Mouse (Mus musculus): Measurements from ENCODE around the gene Rhof.

The Rhof gene

DNA sequence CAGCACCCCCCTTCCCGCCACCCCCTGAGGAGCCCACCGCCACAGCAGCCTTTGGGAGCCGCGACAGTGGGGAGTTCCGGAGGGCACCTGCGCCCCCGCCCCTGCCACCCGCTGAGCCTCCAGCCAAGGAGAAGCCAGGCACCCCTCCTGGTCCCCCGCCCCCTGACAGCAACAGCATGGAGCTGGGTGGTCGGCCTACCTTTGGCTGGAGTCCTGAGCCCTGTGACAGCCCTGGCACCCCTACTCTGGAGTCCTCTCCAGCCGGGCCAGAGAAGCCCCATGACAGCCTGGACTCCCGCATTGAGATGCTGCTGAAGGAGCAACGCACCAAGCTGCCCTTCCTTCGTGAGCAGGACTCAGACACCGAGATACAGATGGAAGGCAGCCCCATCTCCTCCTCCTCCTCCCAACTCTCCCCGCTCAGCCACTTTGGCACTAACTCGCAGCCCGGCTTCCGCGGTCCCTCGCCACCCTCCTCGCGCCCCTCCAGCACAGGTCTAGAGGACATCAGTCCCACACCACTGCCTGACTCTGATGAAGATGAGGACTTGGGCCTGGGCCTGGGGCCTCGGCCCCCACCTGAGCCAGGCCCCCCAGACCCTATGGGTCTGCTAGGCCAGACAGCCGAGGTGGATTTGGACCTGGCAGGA lies 15.7 kb upstream of the Rhof start:
- DNase-seq (ENCODE audit: low read depth), result no peak

DNA sequence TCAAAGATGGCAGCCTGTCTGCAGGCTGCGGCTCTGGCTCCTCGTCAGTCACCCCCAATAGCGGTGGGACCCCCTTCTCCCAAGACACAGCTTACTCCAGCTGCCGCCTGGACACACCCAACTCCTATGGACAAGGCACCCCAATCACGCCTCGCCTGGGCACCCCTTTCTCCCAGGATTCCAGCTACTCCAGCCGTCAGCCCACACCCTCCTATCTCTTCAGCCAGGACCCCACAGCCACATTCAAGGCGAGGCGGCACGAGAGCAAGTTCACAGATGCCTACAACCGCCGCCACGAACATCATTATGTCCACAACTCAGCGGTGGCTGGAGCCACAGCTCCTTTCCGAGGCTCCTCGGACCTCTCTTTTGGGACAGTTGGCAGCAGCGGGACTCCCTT lies 15.1 kb upstream of the Rhof start:
- DNase-seq (ENCODE audit: low read depth), result no peak

DNA sequence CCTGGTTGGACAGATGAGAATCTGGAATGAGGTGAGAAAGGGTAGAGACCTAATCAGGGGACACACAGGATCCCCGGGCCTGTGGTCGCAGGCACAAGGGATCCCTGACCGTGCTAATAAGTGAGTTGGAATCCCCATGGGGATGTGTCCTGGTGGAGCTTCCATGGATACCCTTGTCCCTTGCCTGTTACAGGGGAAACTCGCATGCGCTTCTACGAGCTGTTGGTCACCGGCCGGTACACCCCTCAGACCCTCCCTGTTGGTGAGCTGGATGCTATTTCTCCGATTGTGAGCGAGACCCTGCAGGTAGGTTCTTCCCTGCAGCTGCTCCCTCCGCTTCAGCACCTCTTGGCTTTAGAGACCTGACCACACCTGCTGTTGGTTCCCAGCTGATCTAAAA lies 13.9 kb upstream of the Rhof start:
- no peak for DNase-seq (ENCODE audit: low read depth)

DNA sequence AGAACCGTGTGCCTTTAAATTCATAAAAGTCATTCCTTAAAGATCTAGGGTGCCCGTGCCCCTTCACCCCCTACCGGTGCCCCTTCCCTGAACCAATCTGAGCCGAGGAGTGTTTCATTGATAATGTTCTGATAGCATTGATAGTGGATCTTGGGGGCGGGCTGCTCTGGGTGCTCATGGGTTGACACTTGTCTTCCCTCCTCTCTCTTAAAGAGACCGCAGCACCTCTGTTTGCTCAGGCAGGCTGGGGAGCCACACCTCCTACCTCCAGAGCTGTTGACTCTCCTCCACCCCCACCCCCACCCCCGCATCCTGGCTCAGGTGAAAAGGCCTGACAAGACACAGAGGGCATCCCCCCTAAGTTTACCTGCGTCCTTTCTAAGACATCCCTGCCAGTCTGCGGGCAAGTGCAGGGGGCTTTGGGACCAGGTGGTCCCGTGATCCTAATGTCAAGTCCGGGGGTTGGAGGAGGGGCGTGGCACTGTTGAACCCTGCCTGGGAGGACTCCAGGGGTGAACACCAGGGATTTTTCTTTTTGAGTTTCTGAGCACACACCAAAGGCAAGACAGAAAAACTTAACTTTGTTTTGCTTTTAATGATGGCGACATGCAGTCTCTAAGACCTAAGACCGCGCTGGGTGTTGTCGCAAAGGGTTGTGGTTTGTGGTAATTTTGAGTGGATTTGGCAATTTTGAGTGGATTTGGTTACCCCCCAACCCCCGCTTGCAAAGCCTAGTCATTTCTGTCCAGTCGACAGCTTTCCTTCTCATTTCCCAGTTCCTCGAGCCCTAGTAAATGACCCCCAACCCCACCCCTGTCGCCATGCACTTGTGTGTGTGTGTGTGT lies 12.5 kb upstream of the Rhof start:
- peak; percentile 63 for DNase-seq (ENCODE audit: low read depth)

DNA sequence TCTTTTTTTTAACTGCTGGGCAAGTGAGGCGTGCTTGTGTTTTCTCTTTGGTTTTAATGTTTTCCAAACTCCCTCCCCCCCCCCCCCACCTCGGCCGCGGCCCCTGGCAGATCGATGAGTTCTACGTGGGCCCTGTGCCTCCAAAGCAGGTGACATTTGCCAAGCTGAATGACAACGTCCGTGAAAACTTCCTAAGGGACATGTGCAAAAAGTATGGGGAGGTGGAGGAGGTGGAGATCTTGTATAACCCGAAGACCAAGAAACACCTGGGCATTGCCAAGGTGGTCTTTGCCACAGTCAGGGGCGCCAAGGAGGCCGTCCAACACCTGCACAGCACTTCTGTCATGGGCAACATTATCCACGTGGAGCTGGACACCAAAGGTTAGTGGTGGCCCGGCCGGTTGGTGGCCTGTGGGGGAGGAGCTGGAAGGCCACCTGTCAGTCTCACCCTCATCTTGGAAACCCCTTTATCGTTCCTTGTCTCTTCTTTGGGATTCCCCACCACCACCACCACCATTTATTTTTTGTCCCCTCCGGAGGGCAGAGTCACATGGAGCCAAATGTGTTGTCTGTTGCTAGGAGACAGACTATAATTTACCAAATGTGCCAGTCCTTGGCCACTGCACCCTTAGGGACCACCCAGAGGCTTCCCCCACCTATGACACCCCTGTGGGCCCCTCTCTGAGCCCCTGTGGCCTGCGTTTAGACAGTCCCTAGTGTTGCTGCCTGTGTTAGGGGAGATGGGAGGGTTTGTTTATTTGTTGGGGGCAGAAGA lies 11.7 kb upstream of the Rhof start:
- DNase-seq (ENCODE audit: low read depth), result peak; percentile 45

DNA sequence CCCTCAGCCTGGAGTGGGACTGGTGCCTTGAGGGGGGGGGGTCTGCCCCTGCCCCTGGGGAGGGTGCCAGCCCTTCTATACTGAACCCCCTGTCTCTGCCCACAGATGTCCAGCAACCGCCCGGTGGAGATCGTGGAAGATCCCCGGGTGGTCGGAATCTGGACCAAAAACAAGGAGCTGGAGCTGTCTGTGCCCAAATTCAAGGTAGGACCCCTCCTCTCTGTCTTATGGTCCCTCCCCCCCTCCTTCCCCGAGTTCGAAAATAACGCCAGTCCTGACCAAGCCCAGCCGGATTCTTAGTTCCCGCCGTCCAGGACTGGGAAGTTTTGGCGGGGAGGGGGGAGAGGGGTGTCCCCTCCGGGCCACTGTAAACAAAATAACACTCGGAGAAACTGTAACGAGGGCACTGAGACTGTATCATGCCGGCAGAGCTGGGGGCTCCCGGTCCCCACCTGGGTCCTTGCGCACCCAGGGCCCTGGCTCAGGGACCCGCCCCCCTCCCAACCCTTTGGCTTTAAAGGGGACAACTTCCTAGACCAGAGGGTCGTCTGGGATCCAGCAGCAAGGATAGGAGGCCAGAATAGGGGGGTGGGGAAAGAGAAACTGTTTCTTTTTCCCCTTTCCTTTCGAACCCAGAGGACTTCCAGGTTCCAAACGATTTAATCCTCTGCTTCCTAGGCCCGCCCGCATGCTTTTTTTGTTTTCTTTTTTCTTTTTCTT lies 10.9 kb upstream of the Rhof start:
- DNase-seq (ENCODE audit: low read depth), result peak; percentile 62

DNA sequence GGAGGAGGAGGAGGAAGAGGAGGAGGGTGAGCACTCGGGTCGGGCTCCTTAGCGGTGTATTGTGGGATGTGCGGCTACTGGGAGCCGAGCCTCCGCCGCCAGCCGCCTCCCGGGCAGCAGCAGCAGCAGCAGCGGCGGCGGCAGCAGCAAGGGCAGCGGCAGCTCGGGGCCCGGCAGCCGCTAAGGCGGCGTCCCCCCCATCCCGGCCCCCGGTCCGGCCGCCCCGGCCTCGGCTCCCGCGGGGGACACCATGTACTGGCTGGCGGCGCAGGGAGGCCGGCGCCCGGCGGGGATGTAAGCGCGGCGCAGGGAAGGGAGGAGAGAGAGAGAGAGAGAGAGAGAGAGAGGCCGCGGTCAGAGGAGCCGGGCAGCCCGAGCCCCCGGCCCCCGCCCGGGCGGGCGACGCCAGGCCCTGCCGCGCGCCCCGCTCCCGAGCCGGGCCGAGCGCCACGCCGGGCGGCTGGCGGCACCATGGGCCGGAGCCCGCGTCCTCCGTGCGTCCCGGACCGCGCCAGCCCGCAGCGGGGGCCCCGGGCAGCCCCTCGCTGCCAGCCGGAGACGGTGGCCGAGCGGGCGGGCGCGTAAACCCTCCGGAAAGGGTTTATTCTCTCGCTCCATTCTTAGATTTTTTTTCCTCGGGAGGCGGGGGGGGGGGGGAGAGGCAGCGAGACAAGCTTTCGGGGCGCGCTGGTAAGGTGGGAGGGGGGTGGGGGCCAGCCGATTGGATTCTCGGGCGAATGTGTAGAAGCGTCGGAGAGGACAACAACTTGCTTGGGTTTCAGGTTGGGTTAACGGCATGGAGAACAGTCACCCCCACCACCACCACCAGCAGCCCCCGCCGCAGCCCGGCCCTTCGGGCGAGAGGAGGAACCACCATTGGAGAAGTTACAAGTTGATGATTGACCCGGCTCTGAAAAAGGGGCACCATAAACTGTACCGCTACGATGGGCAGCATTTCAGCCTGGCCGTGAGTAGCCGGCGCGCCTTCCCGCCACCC lies 10.0 kb upstream of the Rhof start, which contains the start of gene Setd1b:
Gene Setd1b (plus strand): TSS at position 33 of the 997 bp plus-strand sequence.
- peak; percentile 63 for DNase-seq (ENCODE audit: low read depth)

DNA sequence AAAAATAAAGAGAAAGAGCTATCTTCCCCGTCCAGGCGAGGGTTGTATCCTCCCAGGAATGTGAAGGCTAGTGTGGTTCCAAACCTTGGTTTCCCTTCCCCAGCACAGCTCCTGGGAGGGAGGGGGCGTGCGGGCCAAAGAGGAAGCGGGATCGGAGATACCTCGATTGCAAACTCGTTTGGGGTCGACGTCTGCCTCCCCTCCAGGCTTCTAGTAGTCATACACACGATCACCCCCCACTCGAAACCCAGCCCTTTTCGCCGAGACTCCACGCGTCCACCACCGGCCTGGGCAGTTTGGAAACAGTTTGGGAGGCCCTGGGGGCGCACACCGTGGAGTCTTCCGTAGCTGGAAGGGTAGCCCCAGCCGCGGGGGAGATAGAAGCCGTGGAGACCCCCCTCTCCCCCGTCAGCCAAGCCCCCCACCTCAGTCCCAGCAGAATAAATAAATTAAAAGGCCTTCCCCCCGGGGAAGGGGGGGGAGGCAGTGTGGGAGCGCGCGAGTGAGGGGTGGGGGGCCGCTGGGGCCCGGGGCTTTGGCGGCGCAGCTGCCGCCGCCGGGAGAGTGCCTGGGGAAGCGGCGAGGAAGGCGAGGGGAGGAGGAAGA lies 9.2 kb upstream of the Rhof start:
- DNase-seq (ENCODE audit: low read depth), result peak; percentile 63

DNA sequence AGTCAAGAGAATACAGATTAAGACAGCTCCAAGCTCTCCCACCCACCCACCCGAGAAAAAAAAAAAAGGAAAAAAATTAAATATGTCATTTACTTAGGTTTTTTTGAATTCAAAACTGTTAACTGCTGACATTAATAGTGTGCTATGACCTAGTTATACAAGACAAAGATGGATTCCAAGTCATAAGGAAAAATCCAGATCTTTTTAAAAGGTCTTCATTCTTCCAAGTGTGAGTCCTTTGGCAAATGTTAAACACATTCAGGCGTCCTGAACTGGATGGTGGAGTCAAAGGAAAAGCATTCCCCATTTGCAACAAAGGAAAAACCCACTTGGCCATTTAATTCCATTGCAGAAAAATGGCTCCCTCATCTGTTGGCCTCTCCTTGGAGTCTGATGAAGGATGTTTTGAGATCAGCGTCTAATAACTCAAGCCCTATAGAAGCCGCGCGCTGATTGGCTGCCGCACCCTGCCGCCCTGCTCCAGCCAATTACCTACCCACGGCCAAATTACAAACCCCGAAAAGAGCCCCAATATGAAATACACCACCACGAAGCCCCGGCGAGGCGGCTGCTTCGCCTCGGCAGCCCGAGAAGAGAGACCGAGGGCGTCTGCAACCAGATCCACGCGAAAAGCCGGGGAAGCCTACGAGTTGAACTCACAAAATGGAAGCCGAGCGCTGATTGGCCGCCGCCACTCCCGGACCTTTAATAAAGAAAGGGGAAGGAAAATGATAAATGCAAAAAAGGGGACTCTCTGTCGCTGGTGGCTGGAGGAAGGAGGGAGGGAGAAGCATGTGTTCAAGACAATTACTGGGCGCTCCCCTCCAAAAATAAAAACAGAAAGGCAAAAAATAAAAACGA lies 8.4 kb upstream of the Rhof start:
- DNase-seq (ENCODE audit: low read depth), result peak; percentile 90

DNA sequence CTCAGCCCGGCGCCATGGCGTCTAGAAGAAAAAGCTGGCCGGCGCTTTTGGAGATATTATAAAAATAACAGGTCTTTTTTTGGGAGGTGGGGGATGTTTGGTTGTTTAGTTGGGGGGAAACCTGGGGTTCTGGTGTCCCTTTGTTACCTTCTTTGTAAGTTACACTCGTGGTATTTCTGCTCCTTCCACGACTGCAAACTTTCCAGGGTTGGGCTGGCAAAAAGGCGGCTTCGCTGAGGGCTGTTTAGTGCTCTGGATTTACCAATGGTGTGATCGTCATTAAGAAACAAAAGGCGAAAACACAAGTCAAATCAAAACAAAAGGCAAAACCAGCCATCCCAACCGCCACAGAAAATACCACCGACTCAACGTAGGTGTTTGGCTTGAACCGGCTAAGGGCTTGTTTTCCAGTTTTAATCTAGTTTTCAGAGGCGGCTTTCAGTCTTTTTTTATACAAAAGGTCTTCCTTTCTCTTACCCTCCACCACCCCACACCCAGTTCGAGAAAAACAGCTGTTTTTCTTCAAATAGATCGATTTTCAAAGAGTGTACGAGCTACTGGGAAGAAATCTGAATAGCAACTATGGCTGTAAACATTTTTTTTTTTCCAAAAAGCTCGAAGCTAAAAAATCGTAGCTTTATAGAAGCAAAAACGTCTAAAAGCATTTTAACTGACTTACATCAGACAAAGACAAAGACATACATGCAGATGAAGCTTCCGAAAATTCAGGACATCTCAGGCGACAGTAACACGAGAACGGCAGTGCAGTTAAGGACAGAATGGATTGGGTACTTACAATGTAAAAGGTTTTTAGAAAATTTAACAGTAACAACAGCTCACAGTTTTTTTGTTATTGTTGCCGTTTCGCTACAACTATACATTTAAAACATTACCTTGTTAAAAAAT lies 7.5 kb upstream of the Rhof start:
- DNase-seq (ENCODE audit: low read depth), result peak; percentile 60

DNA sequence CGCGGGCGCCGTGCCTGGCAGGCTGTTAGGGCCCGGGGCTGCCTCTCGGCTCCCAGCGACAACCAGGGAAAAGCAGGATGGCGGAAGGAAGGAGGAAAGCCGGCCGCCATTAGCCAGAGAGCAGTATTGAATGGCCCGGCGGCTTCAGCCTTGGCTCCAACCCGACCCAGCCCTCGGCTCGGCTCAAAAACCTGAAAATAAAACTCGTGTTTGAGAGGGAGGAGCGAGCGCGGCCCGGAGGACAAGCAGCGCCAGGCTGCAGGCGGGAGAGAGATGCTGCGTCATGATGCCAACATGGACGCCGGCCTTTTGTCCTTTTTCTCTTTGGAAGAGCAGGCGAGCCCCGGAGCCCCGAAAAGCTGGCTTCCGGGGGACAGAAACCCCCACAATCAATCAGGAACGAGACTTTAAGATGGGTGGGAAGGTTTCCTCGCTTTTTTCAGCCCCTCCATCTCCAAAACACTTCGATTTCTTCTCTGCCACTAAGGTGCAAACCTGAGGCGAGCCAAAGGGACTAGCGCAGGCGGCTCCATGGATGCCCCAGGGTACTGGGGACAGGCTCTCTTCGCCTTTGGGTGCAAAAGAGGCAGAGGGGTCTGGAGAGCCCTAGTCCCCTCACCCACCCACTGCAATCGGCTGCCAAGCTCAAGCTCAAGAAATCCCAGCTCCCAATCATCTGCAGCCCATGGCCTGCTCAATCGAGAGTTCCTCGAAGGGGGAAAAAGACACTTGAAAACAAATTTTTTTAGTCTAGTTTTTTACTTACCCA lies 6.6 kb upstream of the Rhof start:
- DNase-seq (ENCODE audit: low read depth), result peak; percentile 79

DNA sequence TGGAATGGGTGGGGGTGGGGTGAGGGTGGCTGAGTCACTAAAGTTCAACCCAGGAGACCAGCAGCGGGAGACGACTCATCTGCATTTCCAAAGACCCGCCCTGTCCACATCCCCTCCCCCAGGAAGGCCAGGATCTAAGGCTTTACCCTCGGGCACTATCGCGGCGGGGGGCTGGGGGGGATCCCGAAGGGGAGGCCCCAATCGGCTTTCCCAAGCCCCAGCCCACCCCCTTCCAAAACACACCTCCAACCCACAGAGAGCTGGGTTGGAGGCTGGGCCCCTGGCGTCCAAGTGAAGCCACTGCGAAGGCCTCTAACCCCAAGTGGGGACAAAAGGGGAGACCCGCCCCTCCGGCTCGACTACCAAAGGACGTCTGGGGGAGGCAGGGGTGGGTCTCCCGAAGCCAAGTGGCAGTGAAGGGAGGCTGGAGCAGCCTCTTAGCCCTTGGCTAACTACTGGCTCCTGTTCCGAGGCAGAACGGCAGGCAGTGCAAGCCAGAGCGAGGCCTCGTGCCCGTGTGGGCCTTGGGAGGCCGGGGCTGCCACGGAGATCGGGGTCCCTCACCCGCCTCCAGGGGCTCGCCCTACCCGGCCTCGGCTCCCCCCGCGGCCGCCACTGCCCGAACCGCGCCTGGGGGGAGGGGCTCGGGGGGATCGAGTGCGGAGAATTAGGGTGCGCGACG lies 5.9 kb upstream of the Rhof start:
- peak; percentile 56 for DNase-seq (ENCODE audit: low read depth)

DNA sequence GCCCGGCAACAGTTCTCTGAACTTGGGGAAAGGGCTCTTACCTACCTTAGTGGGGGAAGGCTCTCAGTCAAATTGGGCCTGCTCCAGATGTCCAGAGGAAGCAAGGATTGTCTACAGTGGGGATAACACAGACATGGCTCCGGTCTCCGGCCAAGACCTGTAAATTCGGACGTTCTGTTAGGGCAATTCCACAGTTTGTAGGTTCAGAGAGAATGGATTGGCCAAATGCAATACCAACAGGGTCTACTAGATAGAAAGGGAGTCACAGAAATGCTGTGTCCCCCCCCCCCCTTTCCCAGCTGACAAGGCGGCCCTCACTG lies 5.4 kb upstream of the Rhof start:
- no peak for DNase-seq (ENCODE audit: low read depth)

DNA sequence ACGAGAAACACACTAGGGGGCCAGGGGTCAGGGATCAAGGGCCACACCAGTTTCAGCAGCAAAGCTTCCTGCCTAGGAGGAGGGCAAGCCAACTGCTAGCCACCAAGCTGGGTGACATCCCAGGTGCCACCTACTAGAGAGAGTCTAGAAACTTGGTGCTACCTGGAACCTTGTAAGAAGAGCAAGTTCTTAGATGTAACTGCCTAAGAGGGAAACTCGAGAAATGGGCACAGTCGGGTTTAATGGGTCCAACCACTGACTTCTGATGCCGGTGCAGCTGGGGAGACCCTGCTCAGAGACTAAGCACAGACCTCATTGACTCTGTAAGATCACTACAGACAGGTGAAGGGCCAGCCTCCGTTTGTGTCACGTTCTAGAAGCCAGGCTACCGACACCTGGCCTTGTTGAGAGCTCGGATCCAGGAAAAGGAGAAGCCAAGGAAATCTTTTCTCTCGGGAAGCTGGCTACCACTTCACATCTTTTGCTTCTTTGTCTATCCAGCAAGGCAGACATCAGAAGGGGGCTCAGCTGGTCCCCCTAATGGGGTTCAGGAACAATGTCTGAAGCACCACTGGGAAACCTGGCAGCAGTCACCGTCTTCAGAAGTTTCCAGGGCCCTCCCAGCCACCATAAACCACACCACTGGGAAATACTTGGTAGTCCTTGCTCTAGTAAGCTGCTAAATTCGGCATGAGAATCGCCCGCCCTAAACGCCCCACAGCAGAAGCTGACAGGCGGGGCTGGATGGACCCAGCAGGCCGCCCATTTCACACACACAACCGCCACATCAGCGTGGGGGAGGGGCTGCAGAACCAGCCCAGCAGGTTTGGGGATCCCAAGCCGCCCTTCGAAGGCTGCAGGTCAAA lies 4.8 kb upstream of the Rhof start:
- DNase-seq (ENCODE audit: low read depth), result peak; percentile 61

DNA sequence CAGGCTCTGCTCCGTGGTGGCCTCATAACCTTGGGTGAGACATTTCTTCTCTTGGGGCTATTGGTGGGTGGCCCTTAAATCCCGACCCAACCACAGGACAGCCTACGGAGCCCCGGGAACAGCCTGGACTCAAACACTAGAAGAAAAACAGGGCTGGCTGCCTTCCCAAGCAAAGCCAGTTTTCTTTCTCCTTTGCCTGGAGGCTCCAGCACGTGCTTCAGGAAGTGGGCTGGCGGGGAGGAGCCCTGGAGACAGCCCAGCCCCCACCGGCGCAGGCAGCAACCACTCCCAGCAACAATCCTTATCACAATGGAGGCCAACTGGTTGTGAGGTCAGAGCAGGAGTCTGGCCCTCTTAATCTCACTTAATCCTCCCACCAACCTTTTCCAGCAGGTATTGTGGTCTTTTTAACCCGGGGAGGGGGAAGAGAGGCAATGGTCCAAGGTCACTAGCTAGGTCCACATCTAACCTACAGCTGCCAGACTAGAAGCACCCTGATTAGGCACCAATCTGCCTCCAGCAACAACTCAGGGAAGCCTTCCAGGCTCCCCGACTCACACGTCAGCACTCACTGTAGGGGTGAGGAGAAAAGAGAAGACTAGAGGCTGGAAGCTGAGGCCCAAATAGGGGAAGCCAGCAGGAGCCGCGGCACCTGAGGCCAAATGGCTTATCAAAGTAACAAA lies 4.0 kb upstream of the Rhof start:
- DNase-seq (ENCODE audit: low read depth), result peak; percentile 53

Measured in naive thymus-derived CD4-positive, alpha-beta T cell, adult 2 months (primary cell).